Mouse (Mus musculus): ENCODE results near the gene Prkn.

Prkn gene

GRCm38 (mm10) chr17:12042561-12043256, 1202.5 kb downstream of the Prkn start:
- no peak for DNase-seq (ENCODE audit: low read depth)

- DNase-seq (ENCODE audit: low read depth) = no peak
Measured at GRCm38 (mm10) chr17:12044222-12044621, 1204.0 kb downstream of the Prkn start.

- peak; percentile 30 for DNase-seq (ENCODE audit: low read depth)
Measured at GRCm38 (mm10) chr17:12045861-12046273, 1205.7 kb downstream of the Prkn start.

- no peak for DNase-seq (ENCODE audit: low read depth)
Measured at GRCm38 (mm10) chr17:12047032-12047431, 1206.8 kb downstream of the Prkn start.

GRCm38 (mm10) chr17:12047523-12047922, 1207.3 kb downstream of the Prkn start:
- DNase-seq (ENCODE audit: low read depth) = no peak

GRCm38 (mm10) chr17:12048695-12049490, 1208.7 kb downstream of the Prkn start:
- DNase-seq (ENCODE audit: low read depth) = no peak

- DNase-seq (ENCODE audit: low read depth) = no peak
Measured at GRCm38 (mm10) chr17:12050261-12050660, 1210.1 kb downstream of the Prkn start.

- DNase-seq (ENCODE audit: low read depth) = no peak
Measured at GRCm38 (mm10) chr17:12051031-12051430, 1210.8 kb downstream of the Prkn start.

GRCm38 (mm10) chr17:12052651-12053050, 1212.5 kb downstream of the Prkn start:
- DNase-seq (ENCODE audit: low read depth) = no peak

- no peak for DNase-seq (ENCODE audit: low read depth)
Measured at GRCm38 (mm10) chr17:12059041-12059440, 1218.9 kb downstream of the Prkn start.

- no peak for DNase-seq (ENCODE audit: low read depth)
Measured at GRCm38 (mm10) chr17:12061381-12061780, 1221.2 kb downstream of the Prkn start.

GRCm38 (mm10) chr17:12062861-12063260, 1222.7 kb downstream of the Prkn start:
- no peak for DNase-seq (ENCODE audit: low read depth)

GRCm38 (mm10) chr17:12063533-12063932, 1223.3 kb downstream of the Prkn start:
- DNase-seq (ENCODE audit: low read depth) = no peak

GRCm38 (mm10) chr17:12066054-12066453, 1225.9 kb downstream of the Prkn start:
- DNase-seq (ENCODE audit: low read depth) = no peak

- no peak for DNase-seq (ENCODE audit: low read depth)
Measured at GRCm38 (mm10) chr17:12076816-12077215, 1236.6 kb downstream of the Prkn start.

GRCm38 (mm10) chr17:12080656-12081495, 1240.7 kb downstream of the Prkn start:
- DNase-seq (ENCODE audit: low read depth) = no peak

GRCm38 (mm10) chr17:12082201-12082600, 1242.0 kb downstream of the Prkn start:
- DNase-seq (ENCODE audit: low read depth) = no peak

GRCm38 (mm10) chr17:12090261-12090927, 1250.2 kb downstream of the Prkn start:
- DNase-seq (ENCODE audit: low read depth) = no peak

GRCm38 (mm10) chr17:12092901-12093564, 1252.8 kb downstream of the Prkn start:
- DNase-seq (ENCODE audit: low read depth) = no peak

- no peak for DNase-seq (ENCODE audit: low read depth)
Measured at GRCm38 (mm10) chr17:12094016-12094415, 1253.8 kb downstream of the Prkn start.

Measured in NIH3T3 (cell line).